Mouse (Mus musculus) testis, adult 2 months (tissue): ENCODE data around the gene Gm18596. TPM values are rescaled to one million over a fixed set of nuclear protein-coding genes. Genes with fewer than 3 reads are reported as not detected.
"Not testable (repeated sequence)": the region's sequence is repeated elsewhere in the genome, so short reads cannot be mapped to it uniquely, and the experiment has no call there.

ENCODE experiments used
- H3K27ac ChIP-seq: fragments of 200-500 bp; 2 replicates; pipeline ENCODE4 v1.5.1; 2012; ENCODE audit warnings: low read depth, low read length; ENCODE audit not compliant: control insufficient read depth, insufficient read depth
- H3K27me3 ChIP-seq: fragments of 200-500 bp; 2 replicates; pipeline ENCODE4 v1.6.1; 2012; ENCODE audit warnings: mild to moderate bottlenecking, low read length, moderate library complexity; ENCODE audit not compliant: control insufficient read depth, insufficient read depth
- H3K36me3 ChIP-seq: fragments of 200-500 bp; 2 replicates; pipeline ENCODE4 v1.6.1; 2012; ENCODE audit warnings: mild to moderate bottlenecking, low read length; ENCODE audit not compliant: control insufficient read depth, insufficient read depth
- H3K4me1 ChIP-seq: fragments of 200-500 bp; 2 replicates; pipeline ENCODE4 v1.6.1; 2012; ENCODE audit warnings: low read length; ENCODE audit not compliant: control insufficient read depth, insufficient read depth
- H3K4me3 ChIP-seq: fragments of 200-500 bp; 2 replicates; pipeline ENCODE4 v1.5.1; 2012; ENCODE audit warnings: low read depth, mild to moderate bottlenecking, low read length, moderate library complexity, mixed read lengths; ENCODE audit not compliant: control insufficient read depth
- CTCF ChIP-seq: fragments of 200-500 bp; IDR thresholded peaks from 2 replicates; pipeline ENCODE4 v1.5.1; 2012; ENCODE audit warnings: low read depth, mild to moderate bottlenecking, inconsistent platforms, low read length, moderate library complexity; ENCODE audit not compliant: control insufficient read depth, insufficient read depth, insufficient replicate concordance
- POLR2A ChIP-seq: fragments of 200-500 bp; IDR thresholded peaks from 2 replicates; pipeline ENCODE4 v1.6.1; 2012; ENCODE audit warnings: low read depth, mild to moderate bottlenecking, inconsistent platforms, low read length, moderate library complexity; ENCODE audit not compliant: control insufficient read depth
- polyA plus RNA-seq: library from polyadenylated mRNA; depleted of rRNA; stranded (reverse); fragments of >200 nt; gene quantifications from 2 replicates; pipeline ENCODE4 v1.2.3, GENCODE M21; 2012

The Gm18596 gene
- polyA plus RNA-seq, 1 experiment: not detected

- H3K36me3 ChIP-seq: no peaks in the 10 kb centered on the region
- no peaks in the 10 kb centered on the region for H3K4me1 ChIP-seq
- TF ChIP-seq POLR2A (no peak), CTCF (no peak)
- no peak within 1 kb of the TSS for H3K4me3 ChIP-seq
- no peaks in the 10 kb centered on the region for H3K27me3 ChIP-seq
- no peak within 1 kb of the TSS for H3K27ac ChIP-seq
Observed at GRCm38 (mm10) chr10:77726186-77726585, 16.3 kb downstream of the Gm18596 start, which contains the start of gene Gm10100. Gene Gm10100, plus strand, starts transcription at chr10:77726486.

- TF ChIP-seq POLR2A (no peak), CTCF (peak; percentile 51; the same call in 1 of the 2 replicates)
- Histone ChIP-seq H3K4me3 (no peak overlapping the region), H3K36me3 (no peaks in the 10 kb centered on the region), H3K27ac (no peak overlapping the region), H3K4me1 (no peaks in the 10 kb centered on the region), H3K27me3 (no peaks in the 10 kb centered on the region)
Observed at GRCm38 (mm10) chr10:77724855-77725254, 17.6 kb downstream of the Gm18596 start.

GRCm38 (mm10) chr10:77720299-77720698 lies 22.1 kb downstream of the Gm18596 start, which contains the start of gene Krtap12-1:
Gene Krtap12-1, plus strand, starts transcription at chr10:77720599.
- not testable (repeated sequence) for H3K4me3 ChIP-seq, H3K27ac ChIP-seq

GRCm38 (mm10) chr10:77715507-77715906 lies 26.9 kb downstream of the Gm18596 start, which contains the start of gene Gm10142:
Gene Gm10142, plus strand, starts transcription at chr10:77715807.
- no peak within 1 kb of the TSS for H3K27ac ChIP-seq
- H3K27me3 ChIP-seq: no peaks in the 10 kb centered on the region
- no peaks in the 10 kb centered on the region for H3K4me1 ChIP-seq
- no peak within 1 kb of the TSS for H3K4me3 ChIP-seq
- no peaks in the 10 kb centered on the region for H3K36me3 ChIP-seq
- no peak for TF ChIP-seq POLR2A
- TF ChIP-seq CTCF: no peak

More at GRCm38 (mm10) chr10:77720299-77720698, 22.1 kb downstream of the Gm18596 start, which contains the start of gene Krtap12-1:
- H3K36me3 ChIP-seq, H3K27me3 ChIP-seq, H3K4me1 ChIP-seq: not testable (repeated sequence)

- Histone ChIP-seq H3K4me1 (no peaks in the 10 kb centered on the region), H3K27me3 (no peaks in the 10 kb centered on the region), H3K36me3 (no peaks in the 10 kb centered on the region), H3K4me3 (no peak overlapping the region), H3K27ac (no peak overlapping the region)
- TF ChIP-seq POLR2A: no peak
- TF ChIP-seq CTCF: no peak
Observed at GRCm38 (mm10) chr10:77713734-77714133, 28.7 kb downstream of the Gm18596 start.

GRCm38 (mm10) chr10:77711157-77711556 lies 31.3 kb downstream of the Gm18596 start, which contains the start of gene Gm10024:
Gene Gm10024, plus strand, starts transcription at chr10:77711457.
- H3K27ac ChIP-seq, H3K4me1 ChIP-seq, H3K36me3 ChIP-seq, H3K27me3 ChIP-seq, H3K4me3 ChIP-seq: not testable (repeated sequence)

- Histone ChIP-seq H3K27me3 (no peaks in the 10 kb centered on the region), H3K36me3 (no peaks in the 10 kb centered on the region), H3K4me3 (no peak overlapping the region), H3K27ac (no peak overlapping the region), H3K4me1 (no peaks in the 10 kb centered on the region)
- TF ChIP-seq CTCF: no peak
- TF ChIP-seq POLR2A: no peak
Observed at GRCm38 (mm10) chr10:77709831-77710230, 32.6 kb downstream of the Gm18596 start.

- Histone ChIP-seq H3K4me1 (no peaks in the 10 kb centered on the region), H3K27me3 (no peaks in the 10 kb centered on the region), H3K36me3 (no peaks in the 10 kb centered on the region), H3K27ac (no peak within 1 kb of the TSS), H3K4me3 (no peak within 1 kb of the TSS)
- TF ChIP-seq POLR2A: no peak
- no peak for TF ChIP-seq CTCF
Observed at GRCm38 (mm10) chr10:77706326-77706725, 36.1 kb downstream of the Gm18596 start, which contains the start of gene Gm10272. Gene Gm10272, plus strand, starts transcription at chr10:77706626.
